Mouse (Mus musculus) gastrocnemius, adult 2 months (tissue): ENCODE data around the gene Pitx2. TPM values are rescaled to one million over a fixed set of nuclear protein-coding genes. Genes with fewer than 3 reads are reported as not detected.

ENCODE experiments used
- DNase-seq: peaks from one replicate; pipeline ENCODE4 v3.0.0; 2022
- H3K27ac ChIP-seq: fragments of 200-600 bp; 2 replicates; pipeline ENCODE4 v1.8.1; 2022; ENCODE audit warnings: mild to moderate bottlenecking
- H3K4me3 ChIP-seq: fragments of 200-600 bp; 2 replicates; pipeline ENCODE4 v1.8.1; 2022; ENCODE audit warnings: mild to moderate bottlenecking, moderate library complexity
- CTCF ChIP-seq: fragments of 200-600 bp; IDR thresholded peaks from 2 replicates; pipeline ENCODE4 v1.8.1; 2022; ENCODE audit warnings: antibody characterized with exemption, mild to moderate bottlenecking, moderate library complexity
- intact Hi-C: fragments of 180-260 bp; cut with DNase I; formaldehyde crosslinking; loops from one replicate; pipeline ENCODE4 v1.15.1; 2025
- total RNA-seq, 2 experiments: library from RNA; stranded (reverse); gene quantifications; 2 replicates each; pipeline ENCODE4 v1.2.3; 2021

Pitx2 gene
- total RNA-seq, 2 experiments from 2014 or later = 4.2 to 9.2 TPM

DNA sequence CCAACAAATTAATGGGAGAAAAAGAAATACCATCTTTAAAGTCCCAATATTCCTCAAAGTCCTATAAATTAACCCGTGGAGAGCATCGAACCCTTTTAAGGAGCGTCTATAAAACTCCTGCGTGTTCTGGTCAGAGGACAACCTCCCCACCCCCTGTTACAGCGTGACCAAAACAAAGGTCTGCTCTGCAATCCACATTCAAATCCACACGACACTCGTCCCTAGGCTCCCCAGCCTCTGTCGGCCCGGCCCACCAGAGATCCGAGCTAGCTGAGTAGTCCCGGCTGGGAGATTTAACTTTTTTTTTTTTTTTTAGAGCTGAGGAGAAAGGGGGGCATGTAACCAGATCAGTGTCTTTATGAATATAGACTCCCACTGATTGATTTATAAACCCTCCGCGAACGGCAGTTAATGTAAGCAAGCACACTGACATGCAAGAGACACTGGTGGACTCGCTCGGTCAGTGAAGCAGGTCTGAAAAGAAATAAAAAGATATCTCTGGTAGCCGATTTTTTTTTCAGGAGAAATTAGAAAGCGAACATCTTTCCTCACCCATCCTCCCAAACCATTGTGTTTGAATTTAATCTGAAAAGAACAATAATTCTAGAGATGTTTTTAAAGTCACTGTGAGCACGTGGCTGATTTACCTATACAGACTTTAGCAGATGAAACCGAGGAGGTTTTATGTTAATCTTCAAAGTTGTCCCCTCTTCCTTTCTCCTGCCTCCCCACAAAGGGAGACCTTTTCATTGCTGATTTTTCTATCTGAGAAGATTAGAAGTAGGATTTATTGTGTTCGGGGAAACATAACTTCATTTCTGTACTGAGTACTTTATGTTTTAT, 23.0 kb downstream of the Pitx2 start:
- intact Hi-C loops = no loop called here
- no peak for DNase-seq
- no peak for TF ChIP-seq CTCF
- H3K27ac ChIP-seq = no peak overlapping the region
- no peak overlapping the region for H3K4me3 ChIP-seq

DNA sequence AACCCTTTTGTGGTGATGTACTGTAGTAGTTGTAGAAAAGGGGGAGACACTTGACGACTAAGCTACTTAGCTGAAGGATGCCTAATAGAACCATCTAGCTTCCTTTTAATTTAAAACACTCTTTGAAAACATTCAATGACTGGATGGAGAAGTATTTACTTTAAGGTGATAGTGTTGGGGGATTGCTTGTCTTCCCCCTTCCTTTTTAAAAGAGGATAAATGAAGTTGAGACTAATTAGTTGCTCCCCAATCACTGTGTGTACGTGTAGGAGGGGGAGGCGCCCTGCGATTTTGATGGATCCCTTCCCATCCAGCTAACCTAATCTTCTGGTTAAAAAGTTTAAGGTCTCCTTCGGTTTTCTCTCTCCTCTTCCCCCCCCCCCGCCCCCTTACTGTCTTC, 23.7 kb downstream of the Pitx2 start:
- intact Hi-C loops = no loop called here
- no peak for DNase-seq
- no peak overlapping the region for H3K4me3 ChIP-seq
- no peak for TF ChIP-seq CTCF
- H3K27ac ChIP-seq = no peak overlapping the region

DNA sequence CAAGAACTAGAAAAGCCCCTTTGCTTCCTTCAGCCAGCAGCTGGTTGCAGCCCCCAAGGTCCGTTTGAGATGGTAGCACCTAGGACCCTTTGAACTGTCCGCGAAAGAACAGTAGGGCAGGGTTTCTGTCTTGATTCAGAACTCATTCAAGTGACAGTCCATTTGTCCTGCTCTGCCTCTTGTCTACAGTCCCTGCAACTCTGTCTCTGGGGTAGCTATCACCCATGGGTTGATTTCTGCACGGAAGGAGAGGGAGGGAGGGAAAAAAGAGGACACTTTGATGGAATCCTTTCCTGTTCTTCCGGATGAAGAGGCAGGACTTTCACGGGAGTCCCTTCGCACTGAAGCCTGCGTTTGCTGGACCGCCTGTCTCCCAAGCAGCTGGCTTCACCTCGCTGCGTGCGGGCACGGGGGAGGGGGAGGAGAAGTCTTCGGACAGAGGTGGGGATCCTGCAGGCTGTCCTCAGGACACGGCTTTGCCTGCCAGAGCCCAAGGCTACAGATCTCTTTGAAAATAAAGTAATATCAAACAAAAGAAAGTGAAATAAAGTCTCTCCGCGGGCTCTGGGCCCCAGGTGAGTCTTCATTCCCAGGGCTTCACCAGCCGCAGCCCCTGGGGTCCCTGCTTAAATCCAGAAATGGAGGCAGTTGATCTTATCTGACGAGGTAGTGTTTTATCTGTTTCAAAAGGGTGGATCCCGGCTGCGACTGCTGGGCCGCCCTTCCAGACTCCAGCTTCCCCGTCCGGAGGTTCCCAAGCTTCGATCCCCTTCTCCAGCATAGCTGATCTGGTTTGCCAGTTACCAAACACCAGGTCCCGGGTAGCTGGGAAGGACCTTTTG, 24.5 kb downstream of the Pitx2 start:
- peak; percentile 32 for DNase-seq
- no peak for TF ChIP-seq CTCF
- intact Hi-C loops = no loop called here
- H3K4me3 ChIP-seq = peak overlapping the region; percentile 69
- H3K27ac ChIP-seq = no peak overlapping the region

DNA sequence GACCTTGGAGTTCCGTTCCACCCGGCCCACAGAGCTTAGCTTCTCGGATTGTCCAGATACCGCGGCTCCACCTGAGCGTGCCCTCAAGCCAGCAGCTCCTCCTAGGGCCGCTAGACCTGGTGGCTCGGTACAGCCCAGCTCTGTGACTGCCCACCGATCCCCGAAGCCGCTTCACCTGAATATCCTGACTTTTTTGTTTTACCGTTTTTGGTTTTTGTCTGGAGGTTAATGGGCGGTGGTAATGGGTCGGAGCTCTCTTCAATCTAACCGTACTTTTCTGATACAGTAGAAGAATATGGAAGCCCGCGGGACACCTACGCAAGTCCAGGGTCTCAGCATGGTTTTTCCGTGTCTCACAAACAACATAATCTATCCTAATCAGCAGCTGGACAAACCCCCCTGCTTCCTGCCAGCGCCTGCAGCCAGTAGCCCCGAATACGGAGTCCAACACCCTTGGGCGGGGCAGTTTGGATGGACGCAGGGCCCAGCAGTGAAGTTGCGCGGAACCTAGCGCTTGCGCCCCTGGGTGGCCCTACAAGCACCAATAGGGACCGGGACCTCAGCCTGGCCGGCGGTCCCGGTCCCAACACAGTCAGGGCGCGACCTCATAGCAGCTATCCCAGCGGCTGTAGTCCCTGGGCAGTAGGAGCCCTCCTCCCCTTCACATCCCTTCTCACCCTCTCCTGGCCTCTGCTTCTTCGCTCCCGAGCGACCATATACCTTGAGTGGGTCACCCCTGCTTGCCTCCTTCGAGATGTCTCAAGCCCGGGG, 25.3 kb downstream of the Pitx2 start:
- H3K27ac ChIP-seq = no peak overlapping the region
- peak overlapping the region; percentile 69 for H3K4me3 ChIP-seq
- intact Hi-C loops = no loop called here
- DNase-seq = peak; percentile 29
- TF ChIP-seq CTCF = no peak

DNA sequence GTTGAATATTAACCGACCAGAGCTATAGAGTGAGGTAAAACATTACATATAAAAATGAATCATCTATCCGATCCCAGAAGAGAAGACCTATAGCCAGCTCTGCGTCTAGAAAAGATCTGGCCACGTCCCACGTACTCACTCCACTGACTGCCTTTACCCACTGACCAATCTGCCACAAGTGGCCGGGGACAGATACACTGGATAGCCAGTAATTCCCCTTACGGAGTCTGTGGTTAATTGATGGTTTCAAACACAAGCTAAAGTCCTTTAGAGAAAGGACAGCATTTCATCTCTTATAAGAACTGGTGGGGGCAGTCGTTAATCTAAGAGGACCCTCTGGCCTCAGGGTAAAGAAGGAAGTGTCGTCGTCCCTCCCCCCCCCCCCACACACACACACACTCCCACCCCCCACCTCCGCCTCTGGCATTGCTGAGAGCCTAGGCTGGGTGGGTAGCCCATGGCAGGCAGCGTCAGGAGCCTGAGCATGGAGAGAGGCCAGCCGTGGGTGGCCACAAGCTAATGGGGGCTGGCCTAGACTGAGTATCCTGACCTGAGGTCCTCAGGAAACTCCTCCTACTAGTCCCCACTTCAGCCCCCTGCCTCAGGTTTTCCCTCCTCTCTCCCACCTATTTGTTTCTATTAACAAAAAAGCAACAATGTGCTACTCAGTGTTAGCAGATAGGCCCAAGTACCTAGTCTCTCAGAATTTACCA, 26.1 kb downstream of the Pitx2 start:
- DNase-seq = no peak
- Histone ChIP-seq H3K27ac (no peak overlapping the region), H3K4me3 (no peak overlapping the region)
- intact Hi-C loops = no loop called here
- TF ChIP-seq CTCF = no peak

DNA sequence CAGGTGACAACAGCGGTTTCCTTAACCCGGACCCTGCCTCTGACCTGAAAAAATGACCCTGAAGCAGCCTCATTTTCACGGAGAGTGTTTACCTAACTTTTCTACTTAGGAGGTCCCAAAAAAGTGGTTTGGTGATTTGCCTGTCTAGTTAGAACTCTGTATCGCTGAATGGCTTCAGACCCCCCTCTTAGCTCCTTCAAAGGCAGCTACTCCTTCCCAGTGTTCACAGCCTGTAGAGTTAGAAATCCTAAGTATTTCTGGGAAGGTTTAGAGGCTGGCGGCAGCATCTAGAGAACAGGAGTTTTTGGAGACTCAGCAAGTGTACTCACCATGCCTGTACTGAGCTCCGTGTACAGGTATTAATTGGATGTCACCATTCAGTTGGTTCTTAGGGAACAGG, 27.0 kb downstream of the Pitx2 start:
- intact Hi-C loops = no loop called here
- no peak overlapping the region for H3K4me3 ChIP-seq

DNA sequence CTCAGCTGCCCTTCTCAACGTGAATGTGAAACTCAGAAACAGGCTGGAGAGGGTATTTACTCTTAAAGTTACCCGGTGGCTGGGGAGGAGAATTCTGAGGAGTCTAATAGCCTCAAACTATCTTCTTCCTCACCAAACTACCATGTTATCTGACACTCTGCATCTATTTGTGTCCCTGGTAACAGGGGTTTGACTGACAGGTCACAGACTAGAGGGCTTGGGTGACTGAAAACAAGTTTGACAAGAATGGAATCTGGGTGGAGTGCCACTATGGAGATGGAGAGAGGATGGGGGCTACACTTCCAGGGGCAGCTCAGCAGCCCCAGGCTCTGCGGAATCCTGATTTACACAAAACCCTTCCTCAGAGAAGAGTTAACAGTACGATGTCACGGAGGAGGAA, 27.7 kb downstream of the Pitx2 start:
- DNase-seq = no peak
- no peak overlapping the region for H3K27ac ChIP-seq
- H3K4me3 ChIP-seq = no peak overlapping the region
- intact Hi-C loops = no loop called here
- no peak for TF ChIP-seq CTCF

More for the DNA sequence above, 27.0 kb downstream of the Pitx2 start:
- TF ChIP-seq CTCF = no peak
- no peak overlapping the region for H3K27ac ChIP-seq
- no peak for DNase-seq

DNA sequence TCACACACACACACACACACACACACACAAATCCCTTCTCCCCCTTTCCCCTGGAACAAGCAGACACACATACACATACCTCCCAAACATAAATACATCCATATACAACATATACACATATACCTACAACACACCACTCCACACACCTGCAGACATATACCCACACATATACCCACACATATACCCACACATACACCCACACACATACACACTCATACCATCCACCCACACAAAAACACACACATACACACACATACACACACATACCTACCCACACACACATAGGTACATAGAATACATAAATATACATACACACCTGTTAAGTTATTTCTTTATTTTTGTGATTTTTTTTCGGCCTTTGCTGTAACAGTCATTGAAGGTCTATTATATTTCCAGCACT, 38.3 kb downstream of the Pitx2 start:
- intact Hi-C loops = no loop called here
- no peak for DNase-seq
- Histone ChIP-seq H3K27ac (no peak overlapping the region), H3K4me3 (no peak overlapping the region)
- no peak for TF ChIP-seq CTCF

DNA sequence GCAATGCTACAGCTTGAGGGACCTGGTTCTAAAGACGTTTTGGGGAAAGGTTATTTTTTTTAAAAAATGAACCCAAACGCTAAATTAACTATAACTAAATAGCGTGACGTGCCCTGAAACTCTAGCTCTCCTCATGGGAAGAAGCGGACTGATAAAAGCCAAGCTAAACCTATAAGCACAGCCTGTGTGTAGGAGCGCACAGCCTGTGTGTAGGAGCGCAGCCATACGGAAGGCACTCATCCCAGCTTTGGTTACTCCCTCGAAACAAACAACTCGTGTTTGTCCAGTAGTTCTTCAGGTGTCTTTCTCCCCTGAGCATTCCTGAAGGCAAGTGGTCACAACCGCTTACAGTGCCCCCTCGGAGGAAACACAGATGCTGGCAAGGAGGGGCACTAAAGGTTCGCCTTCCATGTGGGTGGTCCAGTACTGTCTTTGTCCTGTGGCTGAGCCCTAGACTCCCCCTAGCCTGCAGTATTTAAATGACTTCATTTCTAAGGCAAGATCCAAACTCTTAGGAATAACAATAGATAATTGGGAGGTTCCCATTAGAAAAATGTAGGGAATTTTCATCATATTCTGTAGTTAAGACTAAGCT, 39.1 kb downstream of the Pitx2 start:
- Histone ChIP-seq H3K4me3 (no peak overlapping the region), H3K27ac (no peak overlapping the region)
- no peak for DNase-seq
- intact Hi-C loops = no loop called here
- TF ChIP-seq CTCF = no peak

DNA sequence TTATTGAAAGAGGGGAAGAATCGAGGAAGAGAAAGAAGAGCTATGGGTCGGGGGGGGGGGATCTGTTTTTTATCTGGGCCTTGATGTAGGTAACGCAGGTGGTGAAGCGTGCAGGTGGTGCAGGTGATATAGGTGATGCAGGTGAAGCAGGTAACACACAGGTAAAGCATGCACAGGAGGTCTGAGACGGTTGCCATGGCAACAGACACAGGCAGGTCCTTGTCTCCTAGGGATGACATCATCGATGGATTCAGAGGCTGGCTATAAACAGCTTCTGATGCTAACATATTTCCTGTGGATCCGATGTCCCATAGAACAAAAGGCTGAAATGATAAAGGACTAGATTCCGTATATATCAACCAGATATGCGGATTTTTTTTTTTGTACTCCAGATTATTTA, 51.3 kb downstream of the Pitx2 start:
- no peak for TF ChIP-seq CTCF
- no peak for DNase-seq
- intact Hi-C loops = no loop called here
- Histone ChIP-seq H3K4me3 (no peak overlapping the region), H3K27ac (no peak overlapping the region)

DNA sequence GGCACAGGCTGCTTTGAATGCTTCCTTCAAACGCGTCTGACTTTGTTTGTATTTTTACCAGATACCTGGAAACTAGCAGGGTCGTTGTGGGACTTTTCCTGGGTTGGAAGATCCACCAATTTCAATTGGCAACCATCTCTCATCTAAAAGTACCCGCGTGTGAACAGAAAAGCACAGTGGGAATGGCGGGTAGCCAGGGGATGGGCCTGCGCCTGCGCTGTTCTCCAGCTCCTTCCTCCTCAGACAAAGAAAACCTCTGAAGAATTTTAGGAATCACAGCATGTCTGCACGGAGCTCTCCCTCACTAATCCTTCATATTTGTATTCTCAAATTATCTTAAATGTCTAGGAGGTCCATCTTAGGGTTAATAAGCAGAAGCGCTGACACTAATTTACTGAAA, 54.6 kb downstream of the Pitx2 start:
- DNase-seq = no peak
- no peak for TF ChIP-seq CTCF

DNA sequence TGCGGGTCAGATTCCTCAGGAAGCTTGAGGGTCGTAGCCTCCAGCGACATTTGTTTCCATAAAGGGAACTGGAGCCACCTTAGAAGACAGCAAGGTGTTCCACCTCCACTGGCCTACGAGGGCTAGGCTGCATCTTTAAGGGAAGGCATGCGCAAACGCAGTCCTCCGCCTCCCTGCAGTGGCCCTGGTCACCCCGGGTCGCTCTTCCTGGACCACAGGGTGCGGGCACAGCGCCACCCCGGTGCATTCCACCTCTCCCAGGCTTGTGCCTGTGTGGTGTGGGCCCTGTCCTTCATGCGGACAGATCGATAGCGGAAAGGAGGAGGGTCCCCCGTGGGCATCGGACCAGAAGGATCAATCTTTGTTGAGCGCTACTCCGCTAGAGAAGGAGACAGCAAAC, 56.6 kb downstream of the Pitx2 start:
- Histone ChIP-seq H3K27ac (no peak overlapping the region), H3K4me3 (no peak overlapping the region)
- DNase-seq = no peak
- intact Hi-C loops = no loop called here
- no peak for TF ChIP-seq CTCF

More for the DNA sequence above, 54.6 kb downstream of the Pitx2 start:
- intact Hi-C loops = no loop called here
- no peak overlapping the region for H3K27ac ChIP-seq
- H3K4me3 ChIP-seq = peak overlapping the region; percentile 32
